Mouse (Mus musculus): ENCODE data around the gene Ctse. TPM values are rescaled to one million over a fixed set of nuclear protein-coding genes. Genes with fewer than 3 reads are reported as not detected.
A peak's percentile ranks its signal among the peaks of the same experiment; 100 is the strongest.

Gene Ctse
- polyA plus RNA-seq, 1 experiment from 2014 or later = 0.87 TPM

DNA sequence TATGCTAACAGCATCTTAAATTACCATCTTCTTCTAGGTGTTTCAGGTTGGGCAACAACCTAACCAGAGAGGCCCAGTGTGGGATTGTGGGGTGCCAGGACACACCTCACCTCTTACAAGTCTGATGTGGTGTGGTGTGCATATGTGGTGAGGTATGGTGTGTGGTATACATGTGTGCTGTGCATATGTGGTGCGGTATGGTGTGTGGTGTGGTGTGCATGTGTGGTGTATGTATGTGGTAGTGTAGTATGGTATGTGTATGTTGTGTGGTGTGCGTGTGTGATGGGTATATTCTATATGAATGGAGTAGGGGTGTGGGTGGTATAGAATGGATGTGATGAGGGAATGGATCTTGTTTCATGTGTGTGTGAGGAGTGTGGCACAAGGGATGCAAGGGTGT lies 49.6 kb downstream of the Ctse start:
- Histone ChIP-seq H3K36me3 (ENCODE audit: control insufficient read depth, insufficient read depth) (no peaks in the 10 kb centered on the region), H3K27ac (ENCODE audit: low read length) (no peak overlapping the region), H3K27me3 (ENCODE audit: control insufficient read depth, insufficient read depth, low read length) (no peaks in the 10 kb centered on the region), H3K9ac (ENCODE audit: low read length) (no peak overlapping the region), H3K4me1 (ENCODE audit: control insufficient read depth, insufficient read depth, low read length) (peaks cover 7% of the 10 kb centered on the region; the same call in 1 of the 2 replicates), H3K4me3 (ENCODE audit: low read length) (no peak overlapping the region), H3K4me2 (ENCODE audit: low read depth, low read length) (no peak overlapping the region), H3K9me3 (replicated peaks; ENCODE audit: control insufficient read depth, low read length) (no peaks in the 10 kb centered on the region)
- WGBS = 93% methylated on average over 2 of the region's 2 CpGs
- no peak for ATAC-seq (replicated peaks; ENCODE audit: extremely low read depth, insufficient read depth, low FRiP score)

DNA sequence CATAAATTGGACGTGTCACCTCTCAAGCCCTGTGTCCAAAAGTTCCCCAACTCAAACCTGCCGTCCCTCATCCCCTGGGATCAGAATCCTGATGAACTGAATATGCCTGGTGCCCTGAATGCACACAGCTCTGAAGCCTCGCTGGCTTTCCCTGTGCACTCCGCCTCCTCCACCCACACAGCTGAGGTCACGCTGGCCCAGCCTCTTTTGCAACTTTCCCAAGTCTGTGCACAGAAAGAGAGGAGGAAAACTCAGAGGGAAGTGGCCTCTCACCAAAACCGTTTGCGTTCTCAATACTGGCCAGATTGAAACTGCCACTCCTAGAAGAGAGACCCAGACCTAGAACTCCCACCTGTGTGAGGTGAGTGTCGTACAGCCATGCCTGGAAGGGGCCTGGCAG lies 50.4 kb downstream of the Ctse start, which contains the start of gene Rab7b:
Gene Rab7b, plus strand, starts transcription at position 221 of the 400 bp plus-strand sequence.
- H3K27ac ChIP-seq (ENCODE audit: low read length) = no peak within 1 kb of the TSS
- no peaks in the 10 kb centered on the region for H3K9me3 ChIP-seq (replicated peaks; ENCODE audit: control insufficient read depth, low read length)
- H3K4me2 ChIP-seq (ENCODE audit: low read depth, low read length) = no peak within 1 kb of the TSS
- no peak within 1 kb of the TSS for H3K9ac ChIP-seq (ENCODE audit: low read length)
- H3K4me3 ChIP-seq (ENCODE audit: low read length) = no peak within 1 kb of the TSS; the same call in 1 of the 2 replicates
- H3K36me3 ChIP-seq (ENCODE audit: control insufficient read depth, insufficient read depth) = no peaks in the 10 kb centered on the region
- 57% methylated on average over 8 of the region's 8 CpGs for WGBS
- H3K27me3 ChIP-seq (ENCODE audit: control insufficient read depth, insufficient read depth, low read length) = no peaks in the 10 kb centered on the region
- peaks cover 7% of the 10 kb centered on the region; the same call in 1 of the 2 replicates for H3K4me1 ChIP-seq (ENCODE audit: control insufficient read depth, insufficient read depth, low read length)
- ATAC-seq (replicated peaks; ENCODE audit: extremely low read depth, insufficient read depth, low FRiP score) = no peak

DNA sequence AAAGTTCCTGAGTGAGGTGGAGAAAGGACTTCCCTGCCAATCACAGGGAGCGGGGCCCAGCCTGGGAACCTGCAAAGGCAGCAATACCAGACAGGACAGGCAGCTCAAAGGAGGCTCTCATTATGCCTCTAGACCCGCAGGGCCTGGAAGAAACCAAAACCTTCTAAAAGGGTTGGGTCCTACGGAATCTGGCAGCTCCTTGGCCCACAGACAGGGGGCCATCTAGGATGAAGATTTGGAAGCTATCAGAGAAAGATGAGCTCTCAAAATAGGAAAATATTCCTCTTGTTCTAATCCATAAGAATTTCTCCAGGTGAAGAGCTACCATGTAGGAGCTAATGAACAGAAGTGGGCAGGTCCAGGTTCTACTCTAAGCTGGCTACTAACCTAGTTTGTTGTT lies 50.9 kb downstream of the Ctse start:
- Histone ChIP-seq H3K4me2 (ENCODE audit: low read depth, low read length) (no peak overlapping the region), H3K4me3 (ENCODE audit: low read length) (no peak overlapping the region), H3K4me1 (ENCODE audit: control insufficient read depth, insufficient read depth, low read length) (peaks cover 7% of the 10 kb centered on the region; the same call in 1 of the 2 replicates), H3K36me3 (ENCODE audit: control insufficient read depth, insufficient read depth) (no peaks in the 10 kb centered on the region), H3K9ac (ENCODE audit: low read length) (no peak overlapping the region), H3K9me3 (replicated peaks; ENCODE audit: control insufficient read depth, low read length) (no peaks in the 10 kb centered on the region), H3K27ac (ENCODE audit: low read length) (no peak overlapping the region), H3K27me3 (ENCODE audit: control insufficient read depth, insufficient read depth, low read length) (no peaks in the 10 kb centered on the region)
- 84% methylated on average over 3 of the region's 3 CpGs for WGBS
- ATAC-seq (replicated peaks; ENCODE audit: extremely low read depth, insufficient read depth, low FRiP score) = no peak

DNA sequence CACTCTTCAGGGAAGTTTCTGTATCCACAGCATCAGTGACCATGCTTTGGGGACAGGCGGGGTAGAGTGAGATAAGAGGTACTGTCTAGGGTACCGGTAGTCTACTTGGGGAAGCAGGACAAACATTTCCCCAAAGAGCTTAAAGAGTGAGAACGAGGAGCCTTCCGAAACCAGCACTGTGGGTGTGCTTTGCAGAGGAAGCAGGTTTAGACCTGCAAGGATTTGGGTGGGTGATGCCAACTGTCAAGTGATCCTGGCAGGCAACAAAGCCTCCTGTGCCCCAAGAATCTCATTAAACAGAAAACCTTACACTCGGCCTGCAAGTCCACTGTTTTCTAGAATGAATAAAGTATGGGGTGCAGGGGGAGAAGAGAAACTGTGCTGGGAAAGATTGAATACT lies 51.8 kb downstream of the Ctse start:
- Histone ChIP-seq H3K36me3 (ENCODE audit: control insufficient read depth, insufficient read depth) (no peaks in the 10 kb centered on the region), H3K9me3 (replicated peaks; ENCODE audit: control insufficient read depth, low read length) (no peaks in the 10 kb centered on the region), H3K4me3 (ENCODE audit: low read length) (no peak overlapping the region), H3K4me2 (ENCODE audit: low read depth, low read length) (no peak overlapping the region), H3K27me3 (ENCODE audit: control insufficient read depth, insufficient read depth, low read length) (no peaks in the 10 kb centered on the region), H3K9ac (ENCODE audit: low read length) (no peak overlapping the region), H3K27ac (ENCODE audit: low read length) (no peak overlapping the region), H3K4me1 (ENCODE audit: control insufficient read depth, insufficient read depth, low read length) (peaks cover 7% of the 10 kb centered on the region; the same call in 1 of the 2 replicates)
- ATAC-seq (replicated peaks; ENCODE audit: extremely low read depth, insufficient read depth, low FRiP score) = no peak
- WGBS = 78% methylated on average over 5 of the region's 5 CpGs

DNA sequence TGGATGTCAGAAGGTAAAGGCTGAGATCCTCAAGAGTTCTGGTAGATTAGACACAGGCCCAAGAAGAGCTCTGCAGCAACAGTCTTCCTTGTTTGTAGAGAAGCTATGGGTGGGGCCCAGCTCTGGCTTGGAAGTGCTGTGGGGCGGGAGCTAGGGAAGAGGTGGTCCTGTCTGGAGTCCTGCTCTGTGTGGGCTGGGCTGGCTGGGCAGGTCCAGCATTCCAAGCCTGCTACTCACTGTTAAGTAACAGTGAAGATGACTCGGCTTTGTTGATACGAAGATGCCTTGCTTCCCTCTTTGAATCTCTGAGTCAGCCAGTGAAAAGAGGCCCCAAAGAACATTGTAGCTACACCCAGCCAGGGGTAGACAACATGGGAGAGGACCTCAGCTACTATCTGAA lies 52.3 kb downstream of the Ctse start:
- Histone ChIP-seq H3K4me2 (ENCODE audit: low read depth, low read length) (no peak overlapping the region), H3K27me3 (ENCODE audit: control insufficient read depth, insufficient read depth, low read length) (no peaks in the 10 kb centered on the region), H3K9me3 (replicated peaks; ENCODE audit: control insufficient read depth, low read length) (no peaks in the 10 kb centered on the region), H3K9ac (ENCODE audit: low read length) (no peak overlapping the region), H3K36me3 (ENCODE audit: control insufficient read depth, insufficient read depth) (no peaks in the 10 kb centered on the region), H3K4me3 (ENCODE audit: low read length) (no peak overlapping the region), H3K27ac (ENCODE audit: low read length) (no peak overlapping the region), H3K4me1 (ENCODE audit: control insufficient read depth, insufficient read depth, low read length) (peaks cover 7% of the 10 kb centered on the region; the same call in 1 of the 2 replicates)
- 39% methylated on average over 3 of the region's 3 CpGs for WGBS
- peak; percentile 89 for ATAC-seq (replicated peaks; ENCODE audit: extremely low read depth, insufficient read depth, low FRiP score)

DNA sequence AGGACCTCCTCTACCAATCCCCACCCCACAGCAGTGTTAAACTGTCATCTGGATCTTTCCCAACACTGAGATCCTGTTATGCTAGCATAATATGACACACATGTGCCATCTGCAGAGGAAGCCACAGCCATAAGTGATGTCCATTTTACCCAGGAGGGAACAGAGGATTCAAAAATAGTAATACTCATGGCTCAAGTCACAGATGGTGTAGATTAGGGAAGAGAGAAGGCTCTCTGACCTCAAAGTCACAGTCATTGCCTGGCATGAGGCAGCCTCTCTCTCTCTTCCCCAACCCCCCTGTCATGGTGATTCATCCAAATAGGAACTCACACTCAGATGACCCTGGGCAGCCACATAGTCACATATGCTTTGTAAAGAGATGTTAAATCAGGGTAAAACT lies 53.2 kb downstream of the Ctse start:
- H3K9ac ChIP-seq (ENCODE audit: low read length) = no peak overlapping the region
- no peaks in the 10 kb centered on the region for H3K27me3 ChIP-seq (ENCODE audit: control insufficient read depth, insufficient read depth, low read length)
- no peak for ATAC-seq (replicated peaks; ENCODE audit: extremely low read depth, insufficient read depth, low FRiP score)
- H3K27ac ChIP-seq (ENCODE audit: low read length) = no peak overlapping the region
- no peak overlapping the region for H3K4me2 ChIP-seq (ENCODE audit: low read depth, low read length)
- no peaks in the 10 kb centered on the region for H3K9me3 ChIP-seq (replicated peaks; ENCODE audit: control insufficient read depth, low read length)
- peaks cover 8% of the 10 kb centered on the region; the same call in 1 of the 2 replicates for H3K4me1 ChIP-seq (ENCODE audit: control insufficient read depth, insufficient read depth, low read length)
- no peak overlapping the region for H3K4me3 ChIP-seq (ENCODE audit: low read length)
- H3K36me3 ChIP-seq (ENCODE audit: control insufficient read depth, insufficient read depth) = no peaks in the 10 kb centered on the region

DNA sequence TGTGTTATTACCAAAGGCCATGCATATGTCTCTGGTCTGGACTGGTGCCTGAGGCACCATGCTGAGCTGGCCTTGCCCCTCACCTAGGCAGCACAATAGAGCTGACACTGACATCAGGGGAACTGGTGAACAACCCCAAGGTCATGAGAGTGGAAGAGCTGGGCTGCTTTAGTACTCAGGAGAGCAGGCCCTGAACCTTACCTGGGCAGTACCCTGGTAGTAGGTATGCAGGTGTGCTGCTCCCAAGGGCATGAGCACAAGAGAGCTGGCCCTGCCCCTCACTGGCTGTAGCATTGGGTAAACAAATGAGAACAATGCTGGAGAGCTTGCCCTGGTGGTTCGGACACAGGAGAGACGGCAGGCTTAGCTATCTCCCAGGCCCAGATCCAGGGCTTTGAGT lies 57.2 kb downstream of the Ctse start:
- Histone ChIP-seq H3K4me1 (ENCODE audit: control insufficient read depth, insufficient read depth, low read length) (peaks cover 11% of the 10 kb centered on the region; the same call in 1 of the 2 replicates), H3K27ac (ENCODE audit: low read length) (no peak overlapping the region), H3K9ac (ENCODE audit: low read length) (no peak overlapping the region), H3K9me3 (replicated peaks; ENCODE audit: control insufficient read depth, low read length) (no peaks in the 10 kb centered on the region), H3K27me3 (ENCODE audit: control insufficient read depth, insufficient read depth, low read length) (no peaks in the 10 kb centered on the region), H3K4me2 (ENCODE audit: low read depth, low read length) (no peak overlapping the region), H3K4me3 (ENCODE audit: low read length) (no peak overlapping the region), H3K36me3 (ENCODE audit: control insufficient read depth, insufficient read depth) (no peaks in the 10 kb centered on the region)
- ATAC-seq (replicated peaks; ENCODE audit: extremely low read depth, insufficient read depth, low FRiP score) = no peak
- 74% methylated on average over 2 of the region's 2 CpGs for WGBS

DNA sequence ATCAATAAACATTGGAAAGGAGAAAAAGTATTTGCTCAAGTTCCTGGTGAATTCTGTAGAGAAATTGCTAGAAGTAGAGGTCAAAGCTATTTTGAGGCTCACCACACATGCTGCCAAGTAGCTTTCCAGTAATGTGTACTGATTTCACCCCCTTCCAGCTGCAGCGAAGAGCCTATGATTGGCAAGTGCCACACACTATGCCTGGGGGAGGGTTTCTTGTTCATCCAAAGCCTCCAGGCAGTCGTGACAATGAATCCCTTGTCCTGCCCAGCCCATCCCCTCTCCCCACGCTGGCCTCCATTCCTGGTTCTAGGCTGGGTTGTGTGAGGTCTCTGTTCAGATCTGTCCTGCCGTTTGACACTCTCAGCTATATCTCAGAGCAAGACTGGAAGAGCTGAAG lies 58.2 kb downstream of the Ctse start:
- 0 out of 2 replicates have a peak, but pooled peaks cover 4% of the 10 kb centered on the region for H3K4me1 ChIP-seq (ENCODE audit: control insufficient read depth, insufficient read depth, low read length)
- WGBS = 33% methylated on average over 4 of the region's 4 CpGs
- no peak overlapping the region for H3K9ac ChIP-seq (ENCODE audit: low read length)
- H3K36me3 ChIP-seq (ENCODE audit: control insufficient read depth, insufficient read depth) = no peaks in the 10 kb centered on the region
- no peaks in the 10 kb centered on the region for H3K9me3 ChIP-seq (replicated peaks; ENCODE audit: control insufficient read depth, low read length)
- H3K27me3 ChIP-seq (ENCODE audit: control insufficient read depth, insufficient read depth, low read length) = no peaks in the 10 kb centered on the region
- no peak for ATAC-seq (replicated peaks; ENCODE audit: extremely low read depth, insufficient read depth, low FRiP score)
- no peak overlapping the region for H3K4me3 ChIP-seq (ENCODE audit: low read length)
- no peak overlapping the region for H3K4me2 ChIP-seq (ENCODE audit: low read depth, low read length)
- no peak overlapping the region for H3K27ac ChIP-seq (ENCODE audit: low read length)

DNA sequence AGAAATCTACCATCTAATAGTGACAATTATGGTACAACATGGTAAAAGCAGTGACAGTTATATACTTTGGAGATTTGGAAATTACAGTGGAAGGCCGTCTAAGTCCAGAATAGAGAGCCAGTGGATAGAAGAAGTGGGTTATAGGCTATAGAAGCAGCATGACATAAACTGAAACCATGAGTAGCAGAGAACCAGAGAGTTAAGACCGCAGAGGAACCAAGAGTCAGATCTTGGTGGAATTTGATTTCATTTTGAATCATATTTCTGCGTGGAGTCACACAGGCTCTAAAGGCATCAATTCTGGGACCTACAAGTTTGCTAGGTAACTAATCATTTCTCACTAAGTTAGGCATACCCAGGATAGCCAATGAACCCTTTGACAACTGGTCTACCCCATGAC lies 60.7 kb downstream of the Ctse start:
- no peaks in the 10 kb centered on the region for H3K27me3 ChIP-seq (ENCODE audit: control insufficient read depth, insufficient read depth, low read length)
- no peak overlapping the region for H3K9ac ChIP-seq (ENCODE audit: low read length)
- no peak overlapping the region for H3K4me2 ChIP-seq (ENCODE audit: low read depth, low read length)
- no peak overlapping the region for H3K27ac ChIP-seq (ENCODE audit: low read length)
- H3K36me3 ChIP-seq (ENCODE audit: control insufficient read depth, insufficient read depth) = no peaks in the 10 kb centered on the region
- no peak for ATAC-seq (replicated peaks; ENCODE audit: extremely low read depth, insufficient read depth, low FRiP score)
- H3K4me1 ChIP-seq (ENCODE audit: control insufficient read depth, insufficient read depth, low read length) = peaks cover 9% of the 10 kb centered on the region; the same call in 1 of the 2 replicates
- H3K4me3 ChIP-seq (ENCODE audit: low read length) = no peak overlapping the region
- H3K9me3 ChIP-seq (replicated peaks; ENCODE audit: control insufficient read depth, low read length) = no peaks in the 10 kb centered on the region
- WGBS = 93% methylated on average over 3 of the region's 3 CpGs
